Mouse (Mus musculus): ENCODE results near the gene Macrod2.
"Not testable (repeated sequence)": the region's sequence is repeated elsewhere in the genome, so short reads cannot be mapped to it uniquely, and the experiment has no call there.

The Macrod2 gene

DNA sequence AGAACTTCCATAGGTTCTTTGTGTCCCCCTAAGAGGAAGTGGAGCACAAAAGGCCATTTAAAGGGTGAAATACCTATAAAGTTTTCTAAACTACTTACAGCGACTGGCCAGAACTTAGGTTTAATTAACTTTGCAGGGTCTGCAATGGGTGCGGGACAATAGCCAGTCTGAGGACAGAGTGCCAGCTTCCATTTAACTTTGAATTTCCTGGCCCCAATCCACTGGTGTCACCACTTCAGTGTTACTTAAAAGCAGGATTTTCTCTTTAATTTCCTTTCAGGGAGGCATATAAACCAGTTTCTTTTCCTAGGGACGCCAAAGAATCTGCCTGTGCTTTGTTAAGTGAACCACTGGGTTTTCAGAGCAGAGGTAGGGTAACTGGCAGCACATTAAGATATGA lies 303.5 kb downstream of the Macrod2 start:
- no peak for DNase-seq (ENCODE audit: low spot score in 2 of 2)

DNA sequence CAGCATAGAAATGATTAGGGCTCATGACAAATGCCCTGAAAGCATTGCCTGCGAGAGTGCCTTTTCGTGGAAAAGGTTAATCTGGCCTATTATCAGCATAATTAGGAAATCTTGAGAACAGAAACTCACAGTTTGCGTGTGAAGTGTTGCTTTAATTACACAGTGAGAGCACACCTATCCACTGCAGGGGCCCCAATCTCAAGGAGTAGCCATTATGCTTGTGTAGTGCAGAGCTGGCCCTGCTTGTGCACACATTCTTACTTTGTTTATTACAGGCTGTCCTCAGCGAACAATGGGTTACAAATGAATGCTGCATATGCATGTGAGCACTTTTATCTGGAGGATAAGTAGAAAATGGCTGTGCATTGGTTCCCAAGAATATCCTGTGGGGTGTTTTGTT lies 308.3 kb downstream of the Macrod2 start:
- no peak for DNase-seq (ENCODE audit: low spot score in 2 of 2)

DNA sequence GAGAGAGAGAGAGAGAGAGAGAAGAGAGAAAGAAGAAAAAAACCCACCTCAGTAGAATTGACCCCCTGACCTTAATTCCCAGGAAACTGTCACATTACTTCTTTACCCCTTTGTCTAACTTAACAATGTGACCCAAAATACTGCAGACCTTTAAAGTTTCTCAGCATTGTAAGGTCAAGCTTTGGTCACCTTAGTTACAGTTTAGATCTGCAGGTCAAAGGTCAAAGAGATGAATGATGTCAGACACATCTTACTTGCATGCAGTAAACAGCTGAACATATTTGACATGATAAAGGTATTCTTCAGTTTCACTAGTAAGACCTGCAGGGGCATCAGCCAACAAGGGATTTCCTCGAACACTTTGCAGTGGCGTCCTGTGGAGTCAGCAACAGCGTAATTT lies 309.0 kb downstream of the Macrod2 start:
- DNase-seq (ENCODE audit: low spot score in 2 of 2): no peak

DNA sequence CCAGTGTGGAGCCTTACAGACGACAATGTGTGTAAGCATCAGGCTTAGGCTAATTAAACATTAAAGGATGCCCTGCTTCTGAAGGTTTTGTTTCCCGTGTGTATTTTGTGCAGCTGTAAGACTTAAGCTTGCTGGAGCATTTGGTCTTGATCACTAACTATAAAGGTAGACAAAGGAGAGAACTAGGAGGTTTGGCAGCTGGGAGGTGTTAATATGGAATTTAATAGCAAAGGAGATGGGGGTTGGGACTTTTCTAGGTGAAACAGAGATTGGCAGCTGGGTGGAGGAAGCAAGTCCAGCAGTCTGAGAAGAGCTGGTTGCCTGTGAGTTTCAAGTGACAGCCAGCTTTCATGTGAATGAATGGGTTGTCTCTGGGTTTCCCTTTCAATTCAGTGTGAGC lies 310.2 kb downstream of the Macrod2 start:
- no peak for DNase-seq (ENCODE audit: low spot score in 2 of 2)

DNA sequence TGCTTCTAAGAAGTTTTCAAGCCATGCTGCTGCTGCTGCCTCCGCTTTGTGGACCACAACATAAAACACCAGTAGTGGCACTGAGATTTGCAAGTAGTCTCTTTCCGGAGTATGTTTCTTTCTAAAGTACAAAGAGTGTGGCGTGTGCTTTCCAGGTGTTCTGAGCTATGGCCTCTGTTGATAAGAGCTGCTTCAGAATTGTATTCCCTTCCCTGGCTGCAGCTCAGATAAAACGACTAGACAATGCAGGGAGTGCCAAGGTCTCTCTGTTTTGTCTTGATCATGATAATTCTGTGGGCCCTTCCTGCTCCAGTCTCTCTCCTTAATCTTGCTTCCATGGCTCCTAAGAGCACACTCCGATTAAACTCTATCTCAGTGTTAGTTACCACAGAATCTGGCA lies 312.4 kb downstream of the Macrod2 start:
- no peak for DNase-seq (ENCODE audit: low spot score in 2 of 2)

DNA sequence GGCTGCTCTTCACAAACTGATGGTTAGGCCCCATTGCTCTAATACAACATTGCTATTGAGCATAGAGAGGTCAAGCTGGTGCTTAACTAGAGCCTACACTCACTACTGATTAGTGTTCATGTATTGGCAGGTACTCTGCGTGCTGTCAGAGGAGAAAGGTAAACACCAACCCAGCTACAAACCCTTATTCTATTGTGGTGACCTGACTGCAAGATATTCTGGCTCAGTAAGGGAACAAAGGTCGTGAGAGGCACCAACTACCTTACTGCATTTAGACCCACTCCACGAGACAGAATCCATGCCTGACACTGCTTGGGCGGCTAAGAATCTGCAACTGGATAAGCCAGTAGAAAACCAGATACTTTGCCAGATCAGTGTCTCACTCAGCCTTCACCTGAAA lies 320.7 kb downstream of the Macrod2 start:
- no peak for DNase-seq (ENCODE audit: low spot score in 2 of 2)

DNA sequence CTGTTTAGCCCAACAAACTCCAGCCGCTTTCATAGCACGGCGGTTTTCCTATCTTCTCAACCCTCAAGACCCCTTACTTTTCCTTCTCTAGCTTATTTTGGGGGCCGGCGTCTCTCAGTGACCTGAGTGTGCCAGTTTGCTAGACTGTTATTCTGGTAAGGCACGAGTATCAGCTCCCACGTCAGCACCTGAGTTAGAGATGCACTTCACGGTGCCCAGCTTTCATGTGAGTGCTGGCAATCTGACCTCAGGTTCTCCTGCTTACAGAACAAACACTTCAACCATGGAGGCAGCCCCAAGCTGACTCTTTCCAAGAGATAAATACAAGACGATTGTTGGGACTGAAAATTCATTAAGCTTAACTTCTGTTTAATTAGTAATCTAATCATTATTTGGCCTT lies 322.3 kb downstream of the Macrod2 start:
- no peak for DNase-seq (ENCODE audit: low spot score in 2 of 2)

DNA sequence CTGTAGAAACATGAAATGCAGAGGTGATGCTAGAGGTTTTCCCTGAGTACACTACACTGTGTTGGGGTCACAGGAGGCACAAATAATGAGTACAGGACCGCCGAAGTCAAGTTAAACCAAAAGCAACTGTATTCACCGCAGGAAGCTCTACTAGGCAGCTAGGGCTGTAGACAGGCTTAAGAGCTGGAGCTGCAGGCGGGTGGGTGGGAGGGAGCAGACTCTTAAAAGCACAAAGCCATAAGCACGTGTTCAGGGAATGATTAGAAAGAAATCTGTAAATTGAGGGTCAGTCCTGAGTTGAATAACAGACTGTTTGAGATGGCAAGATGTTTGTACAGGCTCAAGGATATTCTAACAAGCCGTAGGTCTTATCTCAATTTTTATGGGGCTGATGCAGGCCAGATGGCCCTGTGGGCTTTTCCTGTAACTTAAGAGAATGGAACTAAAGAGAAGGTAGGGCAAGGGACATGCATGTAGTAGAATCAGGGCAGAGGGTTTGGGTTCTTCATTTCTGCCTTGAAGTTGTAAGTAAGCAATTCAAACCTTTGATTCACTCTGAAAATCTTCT lies 337.6 kb downstream of the Macrod2 start:
- no peak for DNase-seq (ENCODE audit: low spot score in 2 of 2)

DNA sequence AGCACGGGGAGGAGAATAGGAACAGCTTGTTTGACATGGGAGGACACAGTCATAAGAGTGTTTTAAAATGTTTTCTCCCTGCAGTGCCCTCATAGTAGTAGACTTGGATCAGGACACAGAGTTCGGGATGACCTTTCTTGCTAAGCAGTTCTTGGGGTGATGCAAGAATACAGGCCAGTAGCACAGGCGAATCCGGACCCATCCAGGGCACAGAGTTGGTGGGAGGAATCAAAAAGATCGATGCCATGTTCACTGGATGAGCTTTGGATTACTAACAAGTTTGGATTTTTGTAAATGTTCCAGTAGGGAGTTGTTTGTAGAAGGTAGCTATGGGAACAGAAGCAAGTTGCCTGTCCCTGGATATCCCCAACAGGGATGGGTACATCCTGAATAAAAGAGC lies 345.4 kb downstream of the Macrod2 start:
- DNase-seq (ENCODE audit: low spot score in 2 of 2): no peak

DNA sequence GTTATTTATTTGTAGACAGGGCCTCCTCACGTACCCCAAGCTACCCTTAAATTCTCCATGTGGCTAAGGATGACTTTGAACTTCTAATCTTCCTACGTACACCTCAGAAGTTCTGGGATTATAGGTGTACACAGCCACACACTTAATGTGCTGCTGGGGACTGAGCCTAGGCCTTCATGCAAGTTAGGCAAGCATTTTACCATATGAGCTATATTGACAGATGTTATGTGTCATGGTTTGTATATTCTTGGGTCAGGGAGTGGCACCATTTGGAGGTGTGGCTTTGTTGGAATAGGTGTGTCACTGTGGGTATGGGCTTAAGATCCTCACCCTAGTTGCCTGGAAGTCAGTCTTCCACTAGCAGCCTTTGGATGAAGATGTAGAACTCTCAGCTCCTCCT lies 347.8 kb downstream of the Macrod2 start:
- not testable (repeated sequence) for DNase-seq (ENCODE audit: low spot score in 2 of 2)

DNA sequence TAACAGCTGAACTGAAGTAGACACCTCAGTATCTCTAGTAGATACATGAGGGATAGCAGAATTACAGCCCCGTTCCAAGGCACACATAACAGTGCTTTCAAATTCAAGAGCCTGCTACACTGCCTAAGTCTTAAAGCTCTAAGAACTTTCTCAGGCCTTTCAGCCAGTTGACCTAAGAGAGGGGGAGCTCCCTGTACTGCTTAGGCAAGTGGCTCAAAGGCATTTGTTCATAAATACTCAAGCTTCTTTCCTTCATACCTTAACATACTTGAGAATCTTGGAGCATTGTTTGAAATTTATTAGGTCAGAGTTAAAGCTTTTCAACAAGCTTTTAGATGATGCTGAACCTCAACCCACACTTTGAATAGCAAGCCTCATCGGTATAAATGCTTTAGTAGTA lies 363.8 kb downstream of the Macrod2 start:
- no peak for DNase-seq (ENCODE audit: low spot score in 2 of 2)

DNA sequence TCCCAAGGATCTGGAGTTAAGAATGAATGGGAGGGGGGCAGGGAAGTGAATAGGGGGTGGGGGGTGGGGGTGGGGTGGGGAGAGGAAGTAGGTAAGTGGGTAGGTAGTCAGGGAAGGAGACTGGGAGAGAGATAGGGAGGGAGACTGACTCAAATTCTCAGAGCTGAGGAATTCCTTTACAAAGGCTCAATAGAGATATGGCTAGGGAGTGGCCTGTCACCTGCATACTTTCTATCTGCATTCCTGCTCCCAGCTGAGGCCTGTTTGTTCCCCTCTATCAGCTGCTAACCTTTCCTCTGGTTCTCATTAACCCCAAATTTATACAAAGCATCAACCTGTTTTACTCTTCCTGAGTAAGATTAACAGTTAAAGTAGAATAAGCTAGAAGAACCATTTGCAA lies 364.6 kb downstream of the Macrod2 start:
- DNase-seq (ENCODE audit: low spot score in 2 of 2): no peak

DNA sequence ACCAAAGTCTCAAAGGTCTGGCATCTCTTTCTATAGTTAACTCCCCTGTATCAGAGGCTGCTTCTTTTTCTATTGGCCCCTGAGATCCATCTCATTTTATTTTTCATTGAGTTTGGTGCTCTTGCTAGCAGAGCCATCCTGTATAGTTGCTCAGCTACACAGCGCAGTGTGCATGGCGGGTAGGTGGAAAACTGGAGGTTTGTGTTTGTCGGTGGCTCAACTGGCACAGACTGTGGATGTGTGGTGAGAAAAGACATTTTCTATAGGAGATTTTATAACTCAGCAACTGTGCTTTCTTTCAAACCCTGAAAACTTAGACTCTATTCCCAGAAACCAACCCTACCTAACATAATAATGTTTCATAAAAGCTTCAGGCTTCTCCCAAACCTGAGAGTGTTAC lies 365.0 kb downstream of the Macrod2 start:
- no peak for DNase-seq (ENCODE audit: low spot score in 2 of 2)

DNA sequence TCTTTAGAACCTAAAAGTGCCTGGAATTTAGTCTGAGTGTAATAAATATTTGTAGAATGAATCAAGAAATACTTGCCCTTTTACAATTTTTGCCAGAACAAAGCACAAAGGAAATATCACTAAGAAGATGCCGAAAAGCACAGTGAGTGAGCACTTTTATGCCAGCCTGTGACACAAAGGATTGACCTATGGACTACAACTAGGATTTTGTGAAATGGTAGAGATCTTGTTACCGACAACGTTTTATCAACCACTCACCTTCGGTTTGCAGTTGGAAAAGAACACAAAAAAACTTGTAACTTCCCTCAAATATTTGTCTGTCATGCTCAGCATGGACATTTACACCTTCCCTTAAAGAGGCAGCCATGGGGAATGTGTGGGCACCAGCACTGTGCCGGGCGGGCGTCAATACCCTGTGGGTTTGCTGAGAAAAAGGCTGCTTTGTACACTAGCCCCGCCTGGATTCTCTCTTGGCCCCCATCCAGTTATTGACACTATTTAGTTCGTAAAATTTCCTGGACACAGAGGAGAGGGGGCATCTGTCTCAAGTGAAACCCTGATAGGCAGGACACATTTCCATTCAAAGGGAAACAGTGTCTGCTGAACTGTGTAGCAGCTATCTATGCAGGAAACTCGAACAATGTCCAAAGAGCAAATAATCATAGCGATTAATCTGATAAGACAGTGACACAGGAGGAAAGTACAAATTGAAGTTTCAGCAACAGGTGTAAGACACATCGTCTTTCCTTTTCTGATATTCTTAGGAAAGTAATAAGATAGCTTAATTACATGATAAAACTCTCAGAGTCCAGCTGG lies 368.2 kb downstream of the Macrod2 start:
- DNase-seq (ENCODE audit: low spot score in 2 of 2): no peak

DNA sequence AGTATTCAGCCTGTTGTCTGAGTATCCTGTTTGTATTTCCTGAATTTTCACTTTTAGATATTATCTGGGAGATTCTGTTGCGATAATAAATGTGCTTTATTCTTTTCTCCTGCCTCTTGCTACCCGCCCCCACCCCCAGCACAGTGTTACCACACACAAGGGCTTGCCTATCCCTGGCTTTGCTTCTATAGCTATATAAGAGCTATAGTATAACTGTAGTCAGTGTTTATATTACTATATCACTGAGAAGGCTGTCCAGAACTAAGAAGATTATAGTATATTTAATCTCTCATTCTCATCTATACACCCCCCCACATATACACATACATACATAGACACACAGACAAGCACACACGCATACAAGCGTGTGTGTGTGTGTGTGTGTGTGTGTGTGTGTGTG lies 374.4 kb downstream of the Macrod2 start:
- no peak for DNase-seq (ENCODE audit: low spot score in 2 of 2)

DNA sequence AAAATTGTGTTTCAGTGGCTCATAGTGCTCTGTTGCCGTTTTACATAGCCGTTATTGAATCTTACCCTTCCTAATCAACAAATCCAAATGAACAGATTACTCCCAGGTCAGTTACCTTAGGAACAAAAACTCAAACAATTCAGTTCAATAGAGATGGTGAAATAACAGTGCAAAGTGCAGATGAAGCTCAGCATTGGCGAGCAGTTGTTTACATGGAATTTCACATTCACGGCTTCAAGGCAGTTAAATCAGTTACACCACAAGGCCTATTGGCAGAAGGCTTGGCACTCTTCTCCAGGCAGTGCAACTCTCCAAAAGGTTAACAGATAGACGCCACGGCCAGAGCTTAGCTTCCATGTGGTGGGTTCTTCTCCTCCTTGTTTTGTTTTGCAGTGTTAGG lies 377.7 kb downstream of the Macrod2 start:
- DNase-seq (ENCODE audit: low spot score in 2 of 2): no peak

DNA sequence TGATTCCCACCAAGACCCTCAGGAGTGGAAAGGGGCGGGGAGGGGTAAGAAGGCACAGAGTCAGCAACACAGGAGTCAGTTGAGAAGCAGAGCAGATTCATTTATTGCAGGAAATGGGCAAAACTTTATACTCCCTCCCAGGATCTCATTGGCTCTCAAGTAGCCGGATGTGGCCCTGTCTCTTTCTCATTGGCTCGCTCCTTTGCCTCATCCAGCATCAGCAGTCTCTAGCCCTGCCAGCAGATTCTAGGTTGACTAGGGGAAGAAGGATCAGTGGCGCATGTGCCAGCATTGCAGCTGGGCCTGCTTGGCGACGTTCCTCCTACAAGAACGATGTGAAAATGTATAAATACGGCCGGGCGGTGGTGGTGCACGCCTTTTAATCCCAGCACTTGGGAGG lies 378.3 kb downstream of the Macrod2 start:
- DNase-seq (ENCODE audit: low spot score in 2 of 2): no peak

DNA sequence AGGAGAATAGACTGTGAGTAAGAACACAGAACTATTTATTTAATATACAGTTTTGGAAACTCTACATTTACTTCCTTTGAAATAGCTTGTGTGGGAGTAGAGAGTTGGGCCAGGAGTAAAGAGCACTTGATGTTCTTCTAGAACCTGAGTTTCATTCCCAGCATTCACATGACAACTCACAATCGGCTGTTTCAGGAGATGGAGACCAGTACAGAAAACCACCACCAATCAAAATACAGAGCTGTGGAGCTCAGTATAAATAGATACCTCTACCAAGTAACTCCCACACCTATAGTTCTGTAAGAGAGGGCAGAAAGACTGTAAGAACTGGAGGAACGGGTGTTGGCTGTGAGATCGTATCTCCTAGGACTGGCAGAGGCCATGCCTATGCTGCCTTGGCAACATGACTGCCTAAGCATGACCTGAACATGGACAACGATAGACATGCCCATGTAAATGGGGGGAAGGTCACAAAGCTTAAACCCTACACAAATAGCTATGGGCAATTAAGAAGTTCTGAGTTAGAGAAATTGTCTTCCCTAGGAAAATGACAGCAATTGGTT lies 379.8 kb downstream of the Macrod2 start:
- DNase-seq (ENCODE audit: low spot score in 2 of 2): no peak

DNA sequence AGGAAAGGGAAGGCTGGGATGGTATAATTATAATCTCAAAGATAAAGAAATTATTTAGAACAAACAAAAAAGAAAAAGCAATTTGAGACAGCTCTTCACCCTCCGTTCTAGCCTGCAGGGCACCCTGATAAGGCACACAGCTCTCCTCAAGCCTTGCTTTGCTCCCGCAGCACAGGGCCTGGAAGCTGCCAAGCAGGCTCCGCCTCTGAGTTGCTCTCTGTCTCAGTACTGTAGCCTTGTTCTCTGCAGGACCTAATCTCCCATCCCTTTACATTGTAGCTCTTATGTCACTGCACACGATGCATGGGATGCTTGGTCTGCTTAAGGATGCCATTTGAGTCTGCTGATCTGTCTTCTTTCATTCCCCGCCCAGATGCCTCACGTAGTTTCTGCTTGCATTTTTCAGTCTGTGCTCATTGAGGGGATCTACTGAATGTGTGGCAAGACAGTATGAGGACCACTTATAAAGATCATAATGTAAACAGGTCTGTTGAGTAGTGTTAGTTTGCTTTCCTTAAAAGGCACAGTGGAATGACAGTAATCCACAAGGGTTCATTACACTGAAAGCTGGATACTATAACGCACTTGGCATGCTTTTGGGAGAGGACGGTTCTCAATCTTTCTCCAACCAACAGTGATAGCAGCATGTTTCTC lies 380.5 kb downstream of the Macrod2 start:
- no peak for DNase-seq (ENCODE audit: low spot score in 2 of 2)

DNA sequence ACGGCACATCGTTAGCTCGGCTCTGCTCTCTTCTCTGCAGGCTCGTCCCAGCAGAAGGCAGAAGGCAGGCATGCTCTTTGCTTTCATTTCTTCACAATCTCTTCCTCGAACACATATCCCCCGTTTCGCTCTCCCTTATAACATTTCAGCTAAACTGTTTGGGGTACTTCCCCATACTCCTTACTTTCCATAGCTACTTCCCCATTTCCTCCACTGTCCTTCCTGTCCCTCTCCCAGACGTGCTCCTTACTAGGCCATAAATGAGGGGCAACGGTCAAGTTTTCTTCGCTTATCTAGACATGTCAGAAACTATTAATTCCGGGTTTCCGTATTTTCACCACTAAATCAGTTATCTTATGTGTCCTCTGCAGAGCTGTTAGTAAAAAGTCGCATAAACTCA lies 383.1 kb downstream of the Macrod2 start:
- no peak for DNase-seq (ENCODE audit: low spot score in 2 of 2)

DNA sequence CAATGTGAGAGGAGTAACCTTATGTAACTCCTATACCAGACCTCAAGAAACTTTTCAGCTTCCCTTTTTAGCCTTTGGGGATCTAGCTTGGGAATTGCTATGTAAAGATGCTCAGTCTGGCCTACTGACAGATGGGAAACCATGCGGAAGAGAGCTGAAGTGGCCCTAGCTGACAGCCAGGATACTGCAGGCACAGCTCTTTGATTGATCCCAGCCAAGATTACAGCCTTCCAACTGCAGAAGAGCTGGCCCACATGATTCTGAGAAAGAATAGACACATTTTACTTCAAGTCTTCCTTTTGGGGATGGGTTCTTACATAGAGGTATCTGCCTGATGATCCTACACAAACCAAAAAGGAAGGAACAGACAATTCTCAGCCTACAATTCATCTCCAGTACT lies 387.9 kb downstream of the Macrod2 start:
- DNase-seq (ENCODE audit: low spot score in 2 of 2): no peak

DNA sequence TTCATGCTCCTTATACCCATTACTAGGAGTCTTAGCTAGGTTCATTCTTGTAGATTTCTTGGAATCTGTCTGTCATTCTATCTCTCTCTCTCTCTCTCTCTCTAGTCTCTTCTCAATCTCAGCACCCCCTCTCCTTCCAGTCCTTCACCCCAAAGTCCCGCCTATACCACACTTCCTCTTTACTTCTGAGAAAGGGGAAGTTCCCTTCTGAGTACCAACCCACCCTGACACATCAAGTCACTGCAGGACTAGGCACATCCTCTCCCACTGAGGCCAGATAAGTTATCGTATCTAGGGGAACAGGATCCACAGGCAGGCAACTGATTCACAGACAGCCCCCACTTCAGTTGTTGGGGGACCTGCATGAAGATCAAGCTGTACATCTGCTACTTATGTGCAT lies 389.5 kb downstream of the Macrod2 start:
- no peak for DNase-seq (ENCODE audit: low spot score in 2 of 2)

DNA sequence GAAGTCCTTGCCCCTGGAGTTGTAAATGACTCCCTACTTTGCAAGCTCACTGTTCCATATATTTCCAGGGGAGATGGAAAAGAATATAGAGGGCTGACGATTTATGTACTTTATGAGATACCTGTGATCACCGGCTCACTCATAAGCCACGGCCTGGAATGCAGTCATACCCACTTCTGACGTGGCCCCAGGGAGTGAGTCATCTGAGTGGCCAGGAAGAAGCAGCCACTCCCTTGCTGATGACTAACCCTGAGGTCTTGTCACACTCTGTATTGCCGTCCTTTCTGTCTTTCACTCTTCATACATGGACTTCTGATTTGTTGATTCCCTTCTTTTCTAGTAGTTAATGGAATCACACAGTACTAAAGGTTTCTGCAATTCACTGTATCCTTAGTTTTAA lies 395.3 kb downstream of the Macrod2 start:
- no peak for DNase-seq (ENCODE audit: low spot score in 2 of 2)

Measured in frontal cortex, postnatal 25 days (tissue).